Mouse (Mus musculus): ENCODE results near the gene Trappc13.

GRCm38 (mm10) chr13:104094531-104095385 lies 83.5 kb downstream of the Trappc13 start:
- no peak for TF ChIP-seq CTCF (IDR thresholded peaks at IDR 0.05; ENCODE audit: control insufficient read depth, insufficient read depth, insufficient read length)
- TF ChIP-seq MYOD1 (IDR thresholded peaks at IDR 0.05; ENCODE audit: control insufficient read depth, insufficient read length, low read depth), result no peak
- TF ChIP-seq USF1 (IDR thresholded peaks at IDR 0.05; ENCODE audit: low read depth), result peak; percentile 96

All from C2C12 (cell line).